Mouse (Mus musculus) erythroblast, embryonic 14.5 days (primary cell): ENCODE results near the gene Tmem164.

Experiments
- GATA1 ChIP-seq: IDR thresholded peaks from 2 replicates; pipeline ENCODE4 v1.6.1; 2012; ENCODE audit warnings: low read length, inconsistent platforms, mixed read lengths
- TAL1 ChIP-seq: IDR thresholded peaks from 3 replicates; pipeline ENCODE4 v1.6.1; 2012; ENCODE audit warnings: low read length, inconsistent platforms, mixed read lengths

- TF ChIP-seq GATA1 = no peak
- TF ChIP-seq TAL1 = no peak
These were observed 111.0 kb downstream of the Tmem164 start for GRCm38 (mm10) chrX:142792185-142792584.
